Mouse (Mus musculus) liver, adult 2 months (tissue): Measurements from ENCODE around the gene Tppp2.

Experiments
- CTCF ChIP-seq: fragments of 200-500 bp; IDR thresholded peaks from 2 replicates; pipeline ENCODE4 v1.5.1; 2011; ENCODE audit warnings: low read depth, low read length, control low read depth
- POLR2A ChIP-seq: fragments of 200-500 bp; IDR thresholded peaks from 2 replicates; pipeline ENCODE4 v1.6.1; 2011; ENCODE audit warnings: low read length, control low read depth; ENCODE audit not compliant: insufficient read depth; ENCODE audit errors: extremely low read depth

DNA sequence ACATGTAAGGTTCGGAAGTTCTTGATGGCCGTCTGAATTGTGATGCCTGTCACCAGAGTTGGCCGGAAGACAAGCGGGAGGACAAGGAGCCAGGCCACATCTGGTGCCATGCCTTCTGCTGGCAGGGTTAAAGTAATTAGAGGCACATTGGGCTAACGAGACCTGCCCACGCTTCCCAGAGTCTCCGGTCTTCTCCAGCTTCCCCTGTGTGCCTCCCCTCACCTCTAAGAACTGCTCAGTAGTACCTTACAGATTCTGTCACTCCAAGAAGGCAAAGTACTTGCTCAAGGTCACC lies 4.3 kb downstream of the Tppp2 start, which contains the start of gene Rnase13:
- TF ChIP-seq POLR2A (no peak), CTCF (no peak)
